Mouse (Mus musculus): ENCODE measurements around the gene Pelo. TPM values are rescaled to one million over a fixed set of nuclear protein-coding genes. Genes with fewer than 3 reads are reported as not detected.
A peak's percentile ranks its signal among the peaks of the same experiment; 100 is the strongest.

Pelo gene
- polyA plus RNA-seq (2016; fragmentation: Nextera tagmentation; extraction: Ambion mirVana), result 4.1 and 5.2 TPM in 2 replicates

- WGBS, result under 1% methylated on average over 60 of the region's 60 CpGs
- H3K4me3 ChIP-seq, result peak within 1 kb of the TSS; percentile 70
- H3K36me3 ChIP-seq, result peaks cover 13% of the 10 kb centered on the region; the same call in 1 of the 2 replicates
- no peaks in the 10 kb centered on the region for H3K27me3 ChIP-seq (replicated peaks)
- H3K27ac ChIP-seq, result peak within 1 kb of the TSS; percentile 4; the same call in 1 of the 2 replicates
- no peaks in the 10 kb centered on the region for H3K9me3 ChIP-seq
- peak within 1 kb of the TSS; percentile 81 for H3K9ac ChIP-seq
- H3K4me1 ChIP-seq, result peaks cover 13% of the 10 kb centered on the region
- ATAC-seq (ENCODE audit: low FRiP score, low read depth), result peak; percentile 97
- H3K4me2 ChIP-seq (replicated peaks), result peak within 1 kb of the TSS; percentile 95
These were observed at the start of gene Pelo for GRCm38 (mm10) chr13:115090069-115090976. Gene Pelo, minus strand, starts transcription at chr13:115090186.

DNA sequence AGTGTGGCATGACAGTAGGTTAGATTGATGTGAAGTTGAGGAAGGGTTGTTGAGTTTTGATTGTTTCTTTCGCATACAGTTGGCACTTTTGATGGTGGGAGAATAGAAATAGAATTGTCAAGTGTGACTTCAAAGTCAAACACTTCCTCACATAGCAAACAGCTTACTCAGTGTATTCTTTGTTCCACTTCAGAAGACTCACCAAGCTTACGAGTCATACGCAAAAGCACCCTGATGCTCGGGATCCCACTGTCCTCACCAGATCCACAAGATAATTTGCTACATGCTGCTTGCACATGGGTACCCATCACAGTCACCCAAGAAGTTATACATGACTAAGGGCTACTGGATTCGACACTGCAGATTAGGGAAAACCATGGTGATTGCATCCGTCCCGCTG, 48.5 kb upstream of the Pelo start:
- H3K27ac ChIP-seq, result no peak overlapping the region
- no peaks in the 10 kb centered on the region for H3K9me3 ChIP-seq
- no peak overlapping the region for H3K4me3 ChIP-seq
- WGBS, result 92% methylated on average over 7 of the region's 7 CpGs
- H3K36me3 ChIP-seq, result no peaks in the 10 kb centered on the region
- H3K27me3 ChIP-seq (replicated peaks), result no peaks in the 10 kb centered on the region
- H3K4me1 ChIP-seq, result no peaks in the 10 kb centered on the region
- H3K4me2 ChIP-seq (replicated peaks), result no peak overlapping the region
- no peak for ATAC-seq (ENCODE audit: low FRiP score, low read depth)
- no peak overlapping the region for H3K9ac ChIP-seq

GRCm38 (mm10) chr13:115136761-115137160, 46.8 kb upstream of the Pelo start:
- WGBS, result 89% methylated on average over 3 of the region's 3 CpGs

GRCm38 (mm10) chr13:115132435-115132834, 42.4 kb upstream of the Pelo start:
- no peak for ATAC-seq (ENCODE audit: low FRiP score, low read depth)
- Histone ChIP-seq H3K4me3 (no peak overlapping the region), H3K27me3 (replicated peaks) (no peaks in the 10 kb centered on the region), H3K9ac (no peak overlapping the region), H3K4me1 (no peaks in the 10 kb centered on the region), H3K4me2 (replicated peaks) (no peak overlapping the region), H3K9me3 (no peaks in the 10 kb centered on the region), H3K27ac (peak overlapping the region; percentile 7; the same call in 1 of the 2 replicates), H3K36me3 (no peaks in the 10 kb centered on the region)
- WGBS, result 53% methylated on average over 5 of the region's 5 CpGs

More at GRCm38 (mm10) chr13:115136761-115137160, 46.8 kb upstream of the Pelo start:
- ATAC-seq (ENCODE audit: low FRiP score, low read depth), result no peak
- Histone ChIP-seq H3K27me3 (replicated peaks) (no peaks in the 10 kb centered on the region), H3K36me3 (no peaks in the 10 kb centered on the region), H3K4me2 (replicated peaks) (no peak overlapping the region), H3K9me3 (no peaks in the 10 kb centered on the region), H3K9ac (no peak overlapping the region), H3K27ac (no peak overlapping the region), H3K4me1 (no peaks in the 10 kb centered on the region), H3K4me3 (no peak overlapping the region)

DNA sequence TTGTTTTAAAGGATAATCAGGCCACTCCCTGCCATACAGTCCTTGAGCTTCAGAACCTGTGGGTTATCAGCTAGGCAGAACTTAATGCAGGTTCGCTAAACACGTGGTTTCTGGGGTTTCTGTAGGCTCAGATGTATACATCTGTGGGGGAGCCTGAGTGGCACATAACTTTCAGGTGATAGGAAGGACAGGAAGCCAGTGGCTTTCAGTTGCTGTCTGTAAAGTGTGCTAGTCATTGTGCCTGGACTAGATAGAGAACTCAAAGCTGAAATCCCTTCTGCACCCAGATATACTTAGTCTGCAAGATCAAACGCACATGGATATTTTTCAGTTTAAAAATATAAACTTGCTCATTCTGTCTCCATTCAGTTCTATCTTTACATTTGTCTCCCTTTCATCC, 41.4 kb upstream of the Pelo start:
- Histone ChIP-seq H3K27ac (no peak overlapping the region), H3K9me3 (no peaks in the 10 kb centered on the region), H3K36me3 (no peaks in the 10 kb centered on the region), H3K27me3 (replicated peaks) (no peaks in the 10 kb centered on the region), H3K9ac (no peak overlapping the region), H3K4me3 (no peak overlapping the region), H3K4me1 (no peaks in the 10 kb centered on the region), H3K4me2 (replicated peaks) (no peak overlapping the region)
- 85% methylated on average over 3 of the region's 3 CpGs for WGBS
- no peak for ATAC-seq (ENCODE audit: low FRiP score, low read depth)

- no peaks in the 10 kb centered on the region for H3K27me3 ChIP-seq (replicated peaks)
- ATAC-seq (ENCODE audit: low FRiP score, low read depth), result no peak
- 91% methylated on average over 2 of the region's 2 CpGs for WGBS
- H3K9me3 ChIP-seq, result no peaks in the 10 kb centered on the region
- H3K9ac ChIP-seq, result no peak overlapping the region
- no peak overlapping the region for H3K27ac ChIP-seq
- no peak overlapping the region for H3K4me2 ChIP-seq (replicated peaks)
- H3K4me1 ChIP-seq, result no peaks in the 10 kb centered on the region
- H3K4me3 ChIP-seq, result no peak overlapping the region
- no peaks in the 10 kb centered on the region for H3K36me3 ChIP-seq
These were observed 40.0 kb upstream of the Pelo start for GRCm38 (mm10) chr13:115130035-115130434.

DNA sequence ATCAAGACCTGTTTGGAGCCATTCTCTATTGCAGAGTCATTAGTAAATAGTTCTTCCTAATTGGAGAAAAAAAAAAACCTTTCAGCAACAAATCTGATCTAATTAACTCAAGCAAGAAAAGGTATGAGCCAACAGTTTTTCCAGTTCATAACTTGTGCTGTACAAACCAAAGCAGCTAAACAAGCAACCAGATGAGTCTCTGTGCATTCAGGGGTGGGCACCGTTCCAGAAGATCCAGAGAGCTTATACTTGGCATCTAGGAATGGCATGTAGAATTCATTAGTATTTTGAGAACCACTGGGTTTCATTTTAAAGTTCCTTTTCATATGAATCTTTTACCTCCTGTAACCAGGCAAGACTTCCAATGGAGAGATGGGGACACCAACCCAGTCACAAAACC, 37.8 kb upstream of the Pelo start:
- no peak for ATAC-seq (ENCODE audit: low FRiP score, low read depth)
- no peaks in the 10 kb centered on the region for H3K9me3 ChIP-seq
- no peak overlapping the region for H3K4me3 ChIP-seq
- no peaks in the 10 kb centered on the region for H3K4me1 ChIP-seq
- no peaks in the 10 kb centered on the region for H3K27me3 ChIP-seq (replicated peaks)
- H3K9ac ChIP-seq, result no peak overlapping the region
- H3K4me2 ChIP-seq (replicated peaks), result no peak overlapping the region
- WGBS, result 90% methylated on average over 1 of the region's 1 CpGs
- no peak overlapping the region for H3K27ac ChIP-seq
- no peaks in the 10 kb centered on the region for H3K36me3 ChIP-seq

GRCm38 (mm10) chr13:115126534-115126933, 36.5 kb upstream of the Pelo start:
- H3K9ac ChIP-seq, result no peak overlapping the region
- no peak for ATAC-seq (ENCODE audit: low FRiP score, low read depth)
- H3K36me3 ChIP-seq, result no peaks in the 10 kb centered on the region
- no peaks in the 10 kb centered on the region for H3K9me3 ChIP-seq
- no peaks in the 10 kb centered on the region for H3K4me1 ChIP-seq
- WGBS, result 90% methylated on average over 2 of the region's 2 CpGs
- H3K27me3 ChIP-seq (replicated peaks), result no peaks in the 10 kb centered on the region
- no peak overlapping the region for H3K27ac ChIP-seq
- H3K4me3 ChIP-seq, result no peak overlapping the region
- H3K4me2 ChIP-seq (replicated peaks), result no peak overlapping the region

GRCm38 (mm10) chr13:115125130-115125529, 35.1 kb upstream of the Pelo start:
- H3K27ac ChIP-seq, result no peak overlapping the region
- H3K9me3 ChIP-seq, result no peaks in the 10 kb centered on the region
- no peaks in the 10 kb centered on the region for H3K27me3 ChIP-seq (replicated peaks)
- no peaks in the 10 kb centered on the region for H3K36me3 ChIP-seq
- no peak for ATAC-seq (ENCODE audit: low FRiP score, low read depth)
- whole genome bisulfite sequencing, result 88% methylated on average over 4 of the region's 4 CpGs
- H3K4me1 ChIP-seq, result no peaks in the 10 kb centered on the region
- no peak overlapping the region for H3K9ac ChIP-seq
- H3K4me3 ChIP-seq, result no peak overlapping the region
- no peak overlapping the region for H3K4me2 ChIP-seq (replicated peaks)

- H3K27ac ChIP-seq, result no peak overlapping the region
These were observed 34.5 kb upstream of the Pelo start for GRCm38 (mm10) chr13:115124521-115124920.

GRCm38 (mm10) chr13:115118756-115119155, 28.8 kb upstream of the Pelo start:
- H3K27ac ChIP-seq, result no peak overlapping the region
- 65% methylated on average over 5 of the region's 5 CpGs for WGBS
- H3K4me1 ChIP-seq, result no peaks in the 10 kb centered on the region
- no peaks in the 10 kb centered on the region for H3K9me3 ChIP-seq
- H3K9ac ChIP-seq, result no peak overlapping the region
- no peak overlapping the region for H3K4me2 ChIP-seq (replicated peaks)
- no peaks in the 10 kb centered on the region for H3K27me3 ChIP-seq (replicated peaks)
- ATAC-seq (ENCODE audit: low FRiP score, low read depth), result no peak
- no peak overlapping the region for H3K4me3 ChIP-seq
- H3K36me3 ChIP-seq, result no peaks in the 10 kb centered on the region

More at GRCm38 (mm10) chr13:115124521-115124920, 34.5 kb upstream of the Pelo start:
- Histone ChIP-seq H3K4me2 (replicated peaks) (no peak overlapping the region), H3K9me3 (no peaks in the 10 kb centered on the region), H3K27me3 (replicated peaks) (no peaks in the 10 kb centered on the region), H3K36me3 (no peaks in the 10 kb centered on the region), H3K9ac (no peak overlapping the region), H3K4me3 (no peak overlapping the region), H3K4me1 (no peaks in the 10 kb centered on the region)
- WGBS, result 81% methylated on average over 1 of the region's 1 CpGs
- ATAC-seq (ENCODE audit: low FRiP score, low read depth), result no peak

DNA sequence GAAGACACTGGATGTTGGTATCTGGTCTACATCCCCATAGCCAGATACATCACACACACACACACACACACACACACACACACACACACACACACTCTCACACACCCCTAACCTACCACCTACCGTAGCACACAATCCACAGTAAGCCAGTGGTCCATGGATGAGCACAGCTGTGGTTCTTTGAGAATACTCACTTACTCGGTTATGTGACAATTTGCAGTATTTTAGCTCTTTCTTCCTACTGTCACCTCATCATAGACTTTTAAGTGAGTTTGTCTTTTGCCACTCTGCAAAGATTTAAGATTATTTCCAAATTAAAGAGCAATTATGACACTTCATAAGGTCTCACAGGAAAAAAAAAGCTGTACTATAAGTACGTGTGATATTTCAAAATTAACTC, 28.2 kb upstream of the Pelo start:
- no peak for ATAC-seq (ENCODE audit: low FRiP score, low read depth)
- 89% methylated on average over 3 of the region's 3 CpGs for WGBS
- no peaks in the 10 kb centered on the region for H3K36me3 ChIP-seq
- H3K27ac ChIP-seq, result no peak overlapping the region
- no peak overlapping the region for H3K4me3 ChIP-seq
- H3K4me1 ChIP-seq, result no peaks in the 10 kb centered on the region
- H3K4me2 ChIP-seq (replicated peaks), result no peak overlapping the region
- H3K9ac ChIP-seq, result no peak overlapping the region
- no peaks in the 10 kb centered on the region for H3K9me3 ChIP-seq
- no peaks in the 10 kb centered on the region for H3K27me3 ChIP-seq (replicated peaks)

Data from neural tube, embryonic 12.5 days (tissue).